Mouse (Mus musculus): ENCODE measurements around the gene Syne1. TPM values are rescaled to one million over a fixed set of nuclear protein-coding genes. Genes with fewer than 3 reads are reported as not detected.
"Not testable (repeated sequence)": the region's sequence is repeated elsewhere in the genome, so short reads cannot be mapped to it uniquely, and the experiment has no call there.

Gene Syne1
- polyA plus RNA-seq, 1 experiment = 12.3 TPM

- Histone ChIP-seq H3K27ac (ENCODE audit: insufficient read depth, low read length) (no peak overlapping the region), H3K4me1 (ENCODE audit: control insufficient read depth, insufficient read depth, insufficient read length) (no peaks in the 10 kb centered on the region), H3K36me3 (ENCODE audit: control insufficient read depth, insufficient read depth, low read length) (no peaks in the 10 kb centered on the region), H3K27me3 (ENCODE audit: control insufficient read depth, insufficient read depth, low read length) (no peaks in the 10 kb centered on the region), H3K4me3 (ENCODE audit: extremely low read depth, insufficient read depth, insufficient read length) (no peak overlapping the region)
- WGBS = 63% methylated on average over 3 of the region's 3 CpGs
- DNase-seq (ENCODE audit: low read depth in 1 of 2, low spot score in 2 of 2) = no peak
- TF ChIP-seq POLR2A (IDR thresholded peaks at IDR 0.05; ENCODE audit: low read depth, low read length) = no peak
- TF ChIP-seq CTCF (IDR thresholded peaks at IDR 0.05; ENCODE audit: extremely low read depth, insufficient read depth, insufficient read length, insufficient replicate concordance) = no peak
These were observed 39.9 kb downstream of the Syne1 start for GRCm38 (mm10) chr10:5511403-5511802.

GRCm38 (mm10) chr10:5507478-5507877, 43.8 kb downstream of the Syne1 start:
- TF ChIP-seq POLR2A (IDR thresholded peaks at IDR 0.05; ENCODE audit: low read depth, low read length) (no peak), CTCF (IDR thresholded peaks at IDR 0.05; ENCODE audit: extremely low read depth, insufficient read depth, insufficient read length, insufficient replicate concordance) (no peak)
- no peaks in the 10 kb centered on the region for H3K27me3 ChIP-seq (ENCODE audit: control insufficient read depth, insufficient read depth, low read length)
- H3K4me3 ChIP-seq (ENCODE audit: extremely low read depth, insufficient read depth, insufficient read length) = no peak overlapping the region
- DNase-seq (ENCODE audit: low read depth in 1 of 2, low spot score in 2 of 2) = no peak
- 69% methylated on average over 2 of the region's 2 CpGs for WGBS
- no peaks in the 10 kb centered on the region for H3K4me1 ChIP-seq (ENCODE audit: control insufficient read depth, insufficient read depth, insufficient read length)
- no peak overlapping the region for H3K27ac ChIP-seq (ENCODE audit: insufficient read depth, low read length)
- no peaks in the 10 kb centered on the region for H3K36me3 ChIP-seq (ENCODE audit: control insufficient read depth, insufficient read depth, low read length)

GRCm38 (mm10) chr10:5504761-5505160, 46.5 kb downstream of the Syne1 start:
- 74% methylated on average over 3 of the region's 3 CpGs for WGBS
- Histone ChIP-seq H3K27me3 (ENCODE audit: control insufficient read depth, insufficient read depth, low read length) (no peaks in the 10 kb centered on the region), H3K4me3 (ENCODE audit: extremely low read depth, insufficient read depth, insufficient read length) (no peak overlapping the region), H3K27ac (ENCODE audit: insufficient read depth, low read length) (no peak overlapping the region), H3K36me3 (ENCODE audit: control insufficient read depth, insufficient read depth, low read length) (no peaks in the 10 kb centered on the region), H3K4me1 (ENCODE audit: control insufficient read depth, insufficient read depth, insufficient read length) (no peaks in the 10 kb centered on the region)
- TF ChIP-seq CTCF (IDR thresholded peaks at IDR 0.05; ENCODE audit: extremely low read depth, insufficient read depth, insufficient read length, insufficient replicate concordance) (no peak), POLR2A (IDR thresholded peaks at IDR 0.05; ENCODE audit: low read depth, low read length) (no peak)
- no peak for DNase-seq (ENCODE audit: low read depth in 1 of 2, low spot score in 2 of 2)

GRCm38 (mm10) chr10:5503909-5504308, 47.4 kb downstream of the Syne1 start:
- no peaks in the 10 kb centered on the region for H3K36me3 ChIP-seq (ENCODE audit: control insufficient read depth, insufficient read depth, low read length)
- no peak for DNase-seq (ENCODE audit: low read depth in 1 of 2, low spot score in 2 of 2)
- H3K4me1 ChIP-seq (ENCODE audit: control insufficient read depth, insufficient read depth, insufficient read length) = no peaks in the 10 kb centered on the region
- no peak overlapping the region for H3K4me3 ChIP-seq (ENCODE audit: extremely low read depth, insufficient read depth, insufficient read length)
- H3K27ac ChIP-seq (ENCODE audit: insufficient read depth, low read length) = no peak overlapping the region
- no peak for TF ChIP-seq CTCF (IDR thresholded peaks at IDR 0.05; ENCODE audit: extremely low read depth, insufficient read depth, insufficient read length, insufficient replicate concordance)
- no peak for TF ChIP-seq POLR2A (IDR thresholded peaks at IDR 0.05; ENCODE audit: low read depth, low read length)
- no peaks in the 10 kb centered on the region for H3K27me3 ChIP-seq (ENCODE audit: control insufficient read depth, insufficient read depth, low read length)
- 83% methylated on average over 3 of the region's 3 CpGs for WGBS

GRCm38 (mm10) chr10:5499684-5500369, 51.5 kb downstream of the Syne1 start:
- H3K4me3 ChIP-seq (ENCODE audit: extremely low read depth, insufficient read depth, insufficient read length); H3K27me3 ChIP-seq (ENCODE audit: control insufficient read depth, insufficient read depth, low read length); H3K27ac ChIP-seq (ENCODE audit: insufficient read depth, low read length); DNase-seq (ENCODE audit: low read depth in 1 of 2, low spot score in 2 of 2); H3K4me1 ChIP-seq (ENCODE audit: control insufficient read depth, insufficient read depth, insufficient read length); H3K36me3 ChIP-seq (ENCODE audit: control insufficient read depth, insufficient read depth, low read length): not testable (repeated sequence)
- 63% methylated on average over 6 of the region's 6 CpGs for WGBS

- no peak for TF ChIP-seq POLR2A (IDR thresholded peaks at IDR 0.05; ENCODE audit: low read depth, low read length)
- Histone ChIP-seq H3K27me3 (ENCODE audit: control insufficient read depth, insufficient read depth, low read length) (no peaks in the 10 kb centered on the region), H3K4me3 (ENCODE audit: extremely low read depth, insufficient read depth, insufficient read length) (no peak overlapping the region), H3K27ac (ENCODE audit: insufficient read depth, low read length) (no peak overlapping the region), H3K4me1 (ENCODE audit: control insufficient read depth, insufficient read depth, insufficient read length) (no peaks in the 10 kb centered on the region), H3K36me3 (ENCODE audit: control insufficient read depth, insufficient read depth, low read length) (no peaks in the 10 kb centered on the region)
- no peak for DNase-seq (ENCODE audit: low read depth in 1 of 2, low spot score in 2 of 2)
- 89% methylated on average over 2 of the region's 2 CpGs for WGBS
These were observed 53.4 kb downstream of the Syne1 start for GRCm38 (mm10) chr10:5497859-5498258.

- Histone ChIP-seq H3K36me3 (ENCODE audit: control insufficient read depth, insufficient read depth, low read length) (no peaks in the 10 kb centered on the region), H3K4me1 (ENCODE audit: control insufficient read depth, insufficient read depth, insufficient read length) (no peaks in the 10 kb centered on the region), H3K4me3 (ENCODE audit: extremely low read depth, insufficient read depth, insufficient read length) (no peak overlapping the region), H3K27ac (ENCODE audit: insufficient read depth, low read length) (no peak overlapping the region), H3K27me3 (ENCODE audit: control insufficient read depth, insufficient read depth, low read length) (no peaks in the 10 kb centered on the region)
- 86% methylated on average over 9 of the region's 9 CpGs for WGBS
- TF ChIP-seq POLR2A (IDR thresholded peaks at IDR 0.05; ENCODE audit: low read depth, low read length) (no peak), CTCF (IDR thresholded peaks at IDR 0.05; ENCODE audit: extremely low read depth, insufficient read depth, insufficient read length, insufficient replicate concordance) (no peak)
- DNase-seq (ENCODE audit: low read depth in 1 of 2, low spot score in 2 of 2) = no peak
These were observed 60.2 kb downstream of the Syne1 start for GRCm38 (mm10) chr10:5491050-5491449.
